Mouse (Mus musculus): ENCODE results near the gene Disp3.

Disp3 gene

GRCm38 (mm10) chr4:148287041-148287440 lies 724 bp downstream of the Disp3 start:
- no peak for DNase-seq

GRCm38 (mm10) chr4:148286226-148287031 lies 1.3 kb downstream of the Disp3 start:
- peak; percentile 29 for DNase-seq

GRCm38 (mm10) chr4:148284219-148284618 lies 3.5 kb downstream of the Disp3 start:
- DNase-seq, result no peak

GRCm38 (mm10) chr4:148276816-148277491 lies 10.8 kb downstream of the Disp3 start:
- DNase-seq, result no peak

- no peak for DNase-seq
Observed at GRCm38 (mm10) chr4:148274671-148275070, 13.1 kb downstream of the Disp3 start.

- no peak for DNase-seq
Observed at GRCm38 (mm10) chr4:148273229-148273628, 14.5 kb downstream of the Disp3 start.

GRCm38 (mm10) chr4:148271656-148272055 lies 16.1 kb downstream of the Disp3 start:
- DNase-seq, result no peak

GRCm38 (mm10) chr4:148266973-148267507 lies 20.7 kb downstream of the Disp3 start:
- no peak for DNase-seq

GRCm38 (mm10) chr4:148259941-148260340 lies 27.8 kb downstream of the Disp3 start:
- DNase-seq, result no peak

- DNase-seq, result no peak
Observed at GRCm38 (mm10) chr4:148249341-148249740, 38.4 kb downstream of the Disp3 start.

- DNase-seq, result no peak
Observed at GRCm38 (mm10) chr4:148240387-148240786, 47.4 kb downstream of the Disp3 start.

- no peak for DNase-seq
Observed at GRCm38 (mm10) chr4:148239474-148240130, 48.2 kb downstream of the Disp3 start.

- DNase-seq, result no peak
Observed at GRCm38 (mm10) chr4:148238919-148239318, 48.8 kb downstream of the Disp3 start.

GRCm38 (mm10) chr4:148238218-148238617 lies 49.5 kb downstream of the Disp3 start:
- no peak for DNase-seq

- no peak for DNase-seq
Observed at GRCm38 (mm10) chr4:148236664-148237063, 51.1 kb downstream of the Disp3 start.

- DNase-seq, result no peak
Observed at GRCm38 (mm10) chr4:148233061-148233460, 54.7 kb downstream of the Disp3 start.

- no peak for DNase-seq
Observed at GRCm38 (mm10) chr4:148232615-148233014, 55.1 kb downstream of the Disp3 start.

- no peak for DNase-seq
Observed at GRCm38 (mm10) chr4:148232124-148232523, 55.6 kb downstream of the Disp3 start.

GRCm38 (mm10) chr4:148229646-148230045 lies 58.1 kb downstream of the Disp3 start:
- no peak for DNase-seq

- no peak for DNase-seq
Observed at GRCm38 (mm10) chr4:148222983-148223382, 64.8 kb downstream of the Disp3 start.

- DNase-seq, result no peak
Observed at GRCm38 (mm10) chr4:148220656-148221055, 67.1 kb downstream of the Disp3 start.

GRCm38 (mm10) chr4:148218238-148218637 lies 69.5 kb downstream of the Disp3 start:
- no peak for DNase-seq

- no peak for DNase-seq
Observed at GRCm38 (mm10) chr4:148215264-148215900, 72.4 kb downstream of the Disp3 start.

Measured in right cerebral cortex, postnatal 14 days (tissue).